Mouse (Mus musculus): Measurements from ENCODE around the gene Pbx3. TPM values are rescaled to one million over a fixed set of nuclear protein-coding genes. Genes with fewer than 3 reads are reported as not detected.

Gene Pbx3
- polyA plus RNA-seq, 1 experiment from 2014 or later: 20.8 TPM

DNA sequence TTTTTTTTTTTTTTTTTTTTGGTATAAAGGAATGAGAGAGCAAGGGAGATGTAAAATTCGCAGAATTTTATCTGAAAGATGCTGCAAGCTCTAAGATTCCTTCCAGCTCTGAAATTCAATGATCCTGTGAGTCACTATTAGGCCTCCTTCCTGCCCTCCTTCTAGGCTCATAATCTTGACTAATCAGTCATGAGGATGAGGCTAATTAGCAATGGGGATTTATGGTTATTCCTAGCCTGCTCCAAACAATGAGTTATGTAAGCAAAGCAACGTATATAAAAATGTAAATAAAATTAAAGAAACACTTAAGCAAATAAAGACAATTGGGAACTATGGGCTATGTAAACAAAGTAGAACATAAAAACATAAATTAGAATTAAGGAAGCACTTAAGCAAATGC is 1.4 kb upstream of the Pbx3 start:
- H3K9me3 ChIP-seq (replicated peaks; ENCODE audit: control insufficient read depth, low read length): no peaks in the 10 kb centered on the region
- H3K36me3 ChIP-seq (ENCODE audit: control insufficient read depth, insufficient read depth, low read length): no peaks in the 10 kb centered on the region
- no peak overlapping the region for H3K27ac ChIP-seq (ENCODE audit: low read length)
- H3K9ac ChIP-seq (ENCODE audit: low read length): no peak overlapping the region
- no peaks in the 10 kb centered on the region for H3K27me3 ChIP-seq (ENCODE audit: control insufficient read depth, insufficient read depth, low read length)
- no peak for ATAC-seq (ENCODE audit: insufficient read depth, low FRiP score)
- H3K4me1 ChIP-seq (ENCODE audit: control insufficient read depth, insufficient read depth, low read length): peaks cover 5% of the 10 kb centered on the region; the same call in 1 of the 2 replicates
- WGBS: 66% methylated on average over 2 of the region's 2 CpGs
- no peak overlapping the region for H3K4me2 ChIP-seq (ENCODE audit: low read depth, low read length)
- H3K4me3 ChIP-seq (replicated peaks; ENCODE audit: low read length): no peak overlapping the region

DNA sequence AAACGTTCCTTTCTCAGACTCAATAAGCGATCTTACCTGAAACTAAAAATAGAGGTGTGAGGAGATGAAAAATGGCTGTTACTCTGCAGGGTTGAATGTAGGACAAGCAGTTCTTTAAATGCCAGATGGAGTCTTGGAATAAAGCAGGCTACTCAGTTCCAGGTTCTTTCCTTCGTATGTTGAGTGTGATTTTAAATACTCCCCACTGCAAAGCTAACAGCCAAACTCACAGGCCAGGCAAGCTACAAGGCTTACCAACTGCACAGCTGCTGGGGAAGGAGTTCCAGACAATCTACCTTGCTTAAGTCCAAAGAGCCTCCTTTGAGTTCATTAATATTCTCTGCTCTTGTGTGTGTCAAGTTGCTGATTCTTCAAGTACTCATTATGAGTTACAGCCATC is 944 bp upstream of the Pbx3 start:
- Histone ChIP-seq H3K9me3 (replicated peaks; ENCODE audit: control insufficient read depth, low read length) (no peaks in the 10 kb centered on the region), H3K4me1 (ENCODE audit: control insufficient read depth, insufficient read depth, low read length) (peaks cover 5% of the 10 kb centered on the region; the same call in 1 of the 2 replicates), H3K27ac (ENCODE audit: low read length) (no peak overlapping the region), H3K27me3 (ENCODE audit: control insufficient read depth, insufficient read depth, low read length) (no peaks in the 10 kb centered on the region), H3K9ac (ENCODE audit: low read length) (no peak overlapping the region), H3K36me3 (ENCODE audit: control insufficient read depth, insufficient read depth, low read length) (no peaks in the 10 kb centered on the region), H3K4me2 (ENCODE audit: low read depth, low read length) (peak overlapping the region; percentile 99), H3K4me3 (replicated peaks; ENCODE audit: low read length) (no peak overlapping the region)
- no peak for ATAC-seq (ENCODE audit: insufficient read depth, low FRiP score)
- WGBS: 39% methylated on average over 3 of the region's 3 CpGs

DNA sequence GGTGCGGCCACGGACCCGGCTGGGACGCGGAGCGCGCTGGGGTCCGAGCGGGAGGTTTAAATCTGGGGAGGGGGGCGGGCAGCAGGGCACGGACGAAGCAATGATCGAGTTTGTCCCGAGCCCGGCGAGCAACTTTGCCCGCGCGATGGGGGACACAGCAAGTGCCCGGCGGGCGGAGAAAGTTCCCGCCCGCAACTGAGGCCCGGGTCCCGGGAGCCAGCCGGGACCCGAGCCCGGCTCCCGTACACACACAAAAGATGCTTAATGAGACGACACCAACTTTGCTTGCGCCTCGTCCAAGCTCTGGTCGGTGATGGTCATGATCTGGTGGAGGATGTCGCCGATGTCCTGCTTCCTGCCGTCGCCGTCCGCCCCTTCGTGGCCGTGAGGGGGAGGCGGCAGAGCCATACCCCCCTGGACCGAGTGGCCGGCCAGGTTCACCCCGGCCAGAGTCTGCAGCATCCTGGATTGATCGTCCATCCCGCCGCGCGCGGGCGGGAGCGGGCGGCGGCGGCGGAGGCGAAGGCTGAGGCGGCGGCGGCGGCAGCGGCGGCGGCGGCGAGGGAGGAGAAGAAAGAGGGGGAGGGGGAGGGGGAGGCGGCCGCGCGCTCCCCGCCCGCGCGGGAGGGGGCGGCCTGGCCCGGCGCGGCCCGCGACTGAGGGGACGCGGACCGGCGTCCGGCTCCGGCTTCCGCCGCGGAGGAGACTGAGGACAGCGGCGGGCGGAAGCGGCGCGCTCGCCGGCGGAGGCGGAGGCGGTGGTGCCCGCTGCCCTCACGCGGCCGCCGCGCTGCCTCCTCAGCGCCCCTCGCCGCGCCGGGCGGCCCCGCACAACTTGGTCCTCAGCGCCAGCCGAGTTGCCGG is 1.3 kb downstream of the Pbx3 start:
- peak overlapping the region; percentile 93 for H3K4me3 ChIP-seq (replicated peaks; ENCODE audit: low read length)
- peak; percentile 27; the same call in 1 of the 2 replicates for ATAC-seq (ENCODE audit: insufficient read depth, low FRiP score)
- H3K9me3 ChIP-seq (replicated peaks; ENCODE audit: control insufficient read depth, low read length): no peaks in the 10 kb centered on the region
- under 1% methylated on average over 47 of the region's 118 CpGs for WGBS
- peaks cover 9% of the 10 kb centered on the region; the same call in 1 of the 2 replicates for H3K4me1 ChIP-seq (ENCODE audit: control insufficient read depth, insufficient read depth, low read length)
- no peaks in the 10 kb centered on the region for H3K27me3 ChIP-seq (ENCODE audit: control insufficient read depth, insufficient read depth, low read length)
- H3K27ac ChIP-seq (ENCODE audit: low read length): peak overlapping the region; percentile 95
- H3K4me2 ChIP-seq (ENCODE audit: low read depth, low read length): peak overlapping the region; percentile 99
- no peaks in the 10 kb centered on the region for H3K36me3 ChIP-seq (ENCODE audit: control insufficient read depth, insufficient read depth, low read length)
- H3K9ac ChIP-seq (ENCODE audit: low read length): peak overlapping the region; percentile 97

DNA sequence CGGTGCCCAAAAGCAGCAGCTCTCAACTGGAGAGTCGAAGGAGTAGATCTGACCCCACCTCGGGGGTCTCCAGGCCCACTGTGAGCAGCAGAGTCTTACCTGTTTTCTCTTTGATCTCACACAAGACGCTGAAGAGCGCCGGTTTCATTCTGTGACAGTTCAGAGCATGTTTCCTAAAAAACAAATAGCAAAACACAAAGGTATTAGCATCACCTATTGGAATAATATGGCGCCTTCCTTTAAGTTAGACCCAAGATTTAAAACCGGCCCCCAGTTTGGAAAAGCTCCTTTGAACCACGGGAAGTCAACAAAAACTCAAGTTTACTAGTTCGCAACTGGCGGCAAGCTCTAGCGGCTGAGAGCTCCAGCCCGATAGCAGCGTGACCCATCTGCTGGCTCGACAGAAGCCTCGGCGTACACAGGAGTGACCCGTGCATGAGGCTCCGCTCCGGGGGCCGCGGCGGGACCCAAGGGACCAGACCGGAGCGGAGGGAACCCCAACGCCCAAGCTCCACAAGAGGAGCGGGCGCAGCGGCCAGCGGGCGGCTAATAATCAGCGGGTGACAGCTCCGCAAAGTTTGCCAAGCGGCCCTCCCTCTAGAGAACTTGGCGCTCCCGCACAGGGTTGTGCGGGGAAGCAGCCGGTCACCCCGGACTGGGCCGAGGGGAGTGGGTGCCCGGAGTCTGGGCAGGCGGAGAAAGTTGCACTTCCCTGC is 2.1 kb downstream of the Pbx3 start:
- H3K36me3 ChIP-seq (ENCODE audit: control insufficient read depth, insufficient read depth, low read length): no peaks in the 10 kb centered on the region
- H3K4me3 ChIP-seq (replicated peaks; ENCODE audit: low read length): peak overlapping the region; percentile 93
- no peak for ATAC-seq (ENCODE audit: insufficient read depth, low FRiP score)
- H3K4me2 ChIP-seq (ENCODE audit: low read depth, low read length): peak overlapping the region; percentile 99
- peak overlapping the region; percentile 95 for H3K27ac ChIP-seq (ENCODE audit: low read length)
- H3K9ac ChIP-seq (ENCODE audit: low read length): peak overlapping the region; percentile 97
- peaks cover 9% of the 10 kb centered on the region; the same call in 1 of the 2 replicates for H3K4me1 ChIP-seq (ENCODE audit: control insufficient read depth, insufficient read depth, low read length)
- WGBS: 1% methylated on average over 42 of the region's 42 CpGs
- H3K9me3 ChIP-seq (replicated peaks; ENCODE audit: control insufficient read depth, low read length): no peaks in the 10 kb centered on the region
- H3K27me3 ChIP-seq (ENCODE audit: control insufficient read depth, insufficient read depth, low read length): no peaks in the 10 kb centered on the region

DNA sequence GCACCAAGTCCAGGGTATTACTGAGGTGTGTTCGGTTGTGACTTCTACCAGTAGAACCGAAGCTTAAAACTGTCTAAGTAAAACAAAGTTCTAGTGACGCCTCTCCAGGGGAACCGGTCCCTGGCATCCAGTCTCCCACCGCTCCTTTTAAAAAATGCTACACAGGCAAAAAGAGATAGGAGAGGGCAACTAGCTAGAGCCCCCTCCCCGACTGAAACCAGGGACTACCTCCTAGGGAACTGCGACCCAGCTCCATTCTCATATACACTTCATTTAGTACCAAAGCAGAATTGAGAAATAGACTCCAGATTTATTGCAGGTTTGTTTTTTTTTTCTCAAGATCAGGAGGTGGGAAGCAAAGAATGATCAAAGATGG is 2.6 kb downstream of the Pbx3 start:
- H3K4me1 ChIP-seq (ENCODE audit: control insufficient read depth, insufficient read depth, low read length): peaks cover 9% of the 10 kb centered on the region; the same call in 1 of the 2 replicates
- H3K4me3 ChIP-seq (replicated peaks; ENCODE audit: low read length): peak overlapping the region; percentile 93
- ATAC-seq (ENCODE audit: insufficient read depth, low FRiP score): no peak
- WGBS: 21% methylated on average over 7 of the region's 7 CpGs
- H3K9ac ChIP-seq (ENCODE audit: low read length): peak overlapping the region; percentile 97
- H3K36me3 ChIP-seq (ENCODE audit: control insufficient read depth, insufficient read depth, low read length): no peaks in the 10 kb centered on the region
- peak overlapping the region; percentile 95; the same call in 1 of the 2 replicates for H3K27ac ChIP-seq (ENCODE audit: low read length)
- H3K4me2 ChIP-seq (ENCODE audit: low read depth, low read length): peak overlapping the region; percentile 99
- H3K27me3 ChIP-seq (ENCODE audit: control insufficient read depth, insufficient read depth, low read length): no peaks in the 10 kb centered on the region
- no peaks in the 10 kb centered on the region for H3K9me3 ChIP-seq (replicated peaks; ENCODE audit: control insufficient read depth, low read length)

DNA sequence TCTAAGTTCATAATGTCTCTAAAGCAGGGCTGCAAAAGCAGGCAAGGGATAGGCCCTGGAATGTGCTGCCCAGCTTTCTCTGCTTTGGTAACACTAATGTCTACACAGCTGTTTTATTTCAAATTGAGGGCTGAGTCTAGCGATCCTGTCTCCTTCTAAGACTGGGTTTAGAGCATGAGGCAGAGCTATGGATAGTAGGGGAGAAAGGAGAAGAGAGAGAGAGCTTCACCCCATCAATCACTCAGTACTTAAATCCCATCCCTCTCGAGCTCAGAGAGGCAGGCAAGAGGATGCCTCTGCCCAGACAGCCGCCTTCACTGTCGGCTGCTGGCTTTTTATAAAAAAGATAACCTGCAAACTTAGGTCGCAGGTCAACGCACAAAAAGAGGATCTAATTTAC is 4.5 kb downstream of the Pbx3 start:
- H3K4me3 ChIP-seq (replicated peaks; ENCODE audit: low read length): peak overlapping the region; percentile 22
- no peaks in the 10 kb centered on the region for H3K27me3 ChIP-seq (ENCODE audit: control insufficient read depth, insufficient read depth, low read length)
- H3K9me3 ChIP-seq (replicated peaks; ENCODE audit: control insufficient read depth, low read length): no peaks in the 10 kb centered on the region
- H3K27ac ChIP-seq (ENCODE audit: low read length): peak overlapping the region; percentile 1; the same call in 1 of the 2 replicates
- no peak for ATAC-seq (ENCODE audit: insufficient read depth, low FRiP score)
- H3K9ac ChIP-seq (ENCODE audit: low read length): 0 out of 2 replicates have a peak overlapping the region, but pooled peaks have one; percentile 2
- no peaks in the 10 kb centered on the region for H3K36me3 ChIP-seq (ENCODE audit: control insufficient read depth, insufficient read depth, low read length)
- H3K4me2 ChIP-seq (ENCODE audit: low read depth, low read length): peak overlapping the region; percentile 45
- peaks cover 9% of the 10 kb centered on the region; the same call in 1 of the 2 replicates for H3K4me1 ChIP-seq (ENCODE audit: control insufficient read depth, insufficient read depth, low read length)
- 14% methylated on average over 6 of the region's 6 CpGs for WGBS

DNA sequence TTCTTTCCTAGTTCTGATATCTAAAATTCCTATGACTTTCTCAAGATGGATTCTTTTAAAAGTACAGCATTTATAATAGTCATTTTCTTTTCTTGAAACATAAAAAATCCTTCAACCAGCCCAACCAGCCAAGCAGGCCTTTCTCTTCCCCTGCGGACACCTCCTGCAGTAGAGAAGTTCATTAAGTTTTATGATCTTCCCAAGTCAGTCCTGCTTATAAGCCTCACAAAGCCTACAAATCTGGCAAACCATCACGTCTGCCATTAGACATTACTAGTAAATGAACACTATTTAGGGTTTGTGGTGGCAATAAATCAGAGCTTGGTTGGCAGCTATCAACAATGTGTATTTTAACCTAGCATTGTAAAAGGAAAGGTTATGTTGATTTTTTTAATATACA is 5.9 kb downstream of the Pbx3 start:
- 72% methylated on average over 2 of the region's 2 CpGs for WGBS
- Histone ChIP-seq H3K9me3 (replicated peaks; ENCODE audit: control insufficient read depth, low read length) (no peaks in the 10 kb centered on the region), H3K4me1 (ENCODE audit: control insufficient read depth, insufficient read depth, low read length) (peaks cover 9% of the 10 kb centered on the region; the same call in 1 of the 2 replicates), H3K4me3 (replicated peaks; ENCODE audit: low read length) (no peak overlapping the region), H3K27me3 (ENCODE audit: control insufficient read depth, insufficient read depth, low read length) (no peaks in the 10 kb centered on the region), H3K4me2 (ENCODE audit: low read depth, low read length) (no peak overlapping the region), H3K27ac (ENCODE audit: low read length) (no peak overlapping the region), H3K9ac (ENCODE audit: low read length) (no peak overlapping the region), H3K36me3 (ENCODE audit: control insufficient read depth, insufficient read depth, low read length) (no peaks in the 10 kb centered on the region)
- no peak for ATAC-seq (ENCODE audit: insufficient read depth, low FRiP score)

DNA sequence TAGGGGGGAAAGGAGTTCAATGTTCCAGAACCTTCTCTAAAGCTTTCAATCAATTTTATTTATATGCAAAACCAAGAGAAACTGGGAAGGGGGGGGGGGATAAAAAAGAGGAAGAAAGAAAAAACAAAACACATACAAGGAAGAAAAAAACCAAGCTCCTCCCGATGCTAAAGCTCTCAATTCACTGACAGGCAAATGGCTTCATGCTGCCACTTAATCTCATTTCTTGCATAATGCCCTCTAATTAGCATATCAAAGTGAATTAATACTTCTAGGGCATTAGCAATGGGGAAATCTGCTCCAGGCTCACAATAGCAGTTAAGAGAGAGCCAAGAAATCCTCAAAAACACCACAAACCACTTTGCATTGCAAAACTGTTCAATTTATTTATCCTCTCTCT is 9.3 kb downstream of the Pbx3 start:
- Histone ChIP-seq H3K27ac (ENCODE audit: low read length) (no peak overlapping the region), H3K4me3 (replicated peaks; ENCODE audit: low read length) (no peak overlapping the region), H3K4me1 (ENCODE audit: control insufficient read depth, insufficient read depth, low read length) (peaks cover 4% of the 10 kb centered on the region; the same call in 1 of the 2 replicates), H3K4me2 (ENCODE audit: low read depth, low read length) (no peak overlapping the region), H3K36me3 (ENCODE audit: control insufficient read depth, insufficient read depth, low read length) (no peaks in the 10 kb centered on the region), H3K9me3 (replicated peaks; ENCODE audit: control insufficient read depth, low read length) (no peaks in the 10 kb centered on the region), H3K9ac (ENCODE audit: low read length) (no peak overlapping the region), H3K27me3 (ENCODE audit: control insufficient read depth, insufficient read depth, low read length) (no peaks in the 10 kb centered on the region)
- no peak for ATAC-seq (ENCODE audit: insufficient read depth, low FRiP score)
- 28% methylated on average over 1 of the region's 1 CpGs for WGBS

DNA sequence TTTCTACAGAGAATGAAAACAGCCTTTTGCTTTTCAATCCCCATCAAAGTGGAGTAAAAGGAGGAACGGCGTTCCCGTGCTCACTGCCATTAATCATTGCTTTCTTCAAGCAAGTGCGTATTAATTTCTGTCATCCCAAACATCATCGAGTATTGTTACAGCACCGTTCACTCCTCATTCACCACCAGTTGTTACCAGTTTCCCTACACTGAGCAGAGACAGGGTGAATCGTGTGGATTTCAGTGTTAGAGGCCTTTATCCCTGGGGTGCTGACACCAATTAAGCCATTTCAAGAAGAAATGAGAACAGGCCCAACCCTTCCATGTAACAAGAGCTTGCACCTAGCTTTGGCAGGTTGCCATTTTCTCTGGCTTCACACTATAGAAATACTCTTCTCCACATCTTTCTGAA is 17.1 kb downstream of the Pbx3 start:
- Histone ChIP-seq H3K4me1 (ENCODE audit: control insufficient read depth, insufficient read depth, low read length) (peaks cover 4% of the 10 kb centered on the region; the same call in 1 of the 2 replicates), H3K9me3 (replicated peaks; ENCODE audit: control insufficient read depth, low read length) (no peaks in the 10 kb centered on the region), H3K9ac (ENCODE audit: low read length) (no peak overlapping the region), H3K27me3 (ENCODE audit: control insufficient read depth, insufficient read depth, low read length) (no peaks in the 10 kb centered on the region), H3K36me3 (ENCODE audit: control insufficient read depth, insufficient read depth, low read length) (no peaks in the 10 kb centered on the region), H3K27ac (ENCODE audit: low read length) (no peak overlapping the region), H3K4me3 (replicated peaks; ENCODE audit: low read length) (no peak overlapping the region), H3K4me2 (ENCODE audit: low read depth, low read length) (no peak overlapping the region)
- 0 out of 2 replicates have a peak, but pooled peaks have one; percentile 44 for ATAC-seq (ENCODE audit: insufficient read depth, low FRiP score)
- 29% methylated on average over 7 of the region's 7 CpGs for WGBS

All from stomach, embryonic 16.5 days (tissue).